Mouse (Mus musculus) neural tube, embryonic 12.5 days (tissue): ENCODE data around the gene Ctns. TPM values are rescaled to one million over a fixed set of nuclear protein-coding genes. Genes with fewer than 3 reads are reported as not detected.
A peak's percentile ranks its signal among the peaks of the same experiment; 100 is the strongest.

Source experiments
- ATAC-seq: fragments of 200-750 bp; cut with Nextera tagmentation; 2 replicates; pipeline ENCODE4 v1.8.0; 2017; ENCODE audit warnings: low read depth, mild to moderate bottlenecking, moderate TSS enrichment, moderate library complexity; ENCODE audit not compliant: low FRiP score
- H3K27ac ChIP-seq: fragments of 300-500 bp; sonication (generic); 2 replicates; pipeline ENCODE4 v1.5.1; 2016
- H3K27me3 ChIP-seq: fragments of 300-500 bp; sonication (generic); replicated peaks from 2 replicates; pipeline ENCODE4 v1.6.1; 2016; ENCODE audit warnings: mild to moderate bottlenecking
- H3K36me3 ChIP-seq: fragments of 300-500 bp; sonication (generic); 2 replicates; pipeline ENCODE4 v1.6.1; 2016; ENCODE audit warnings: mild to moderate bottlenecking
- H3K4me1 ChIP-seq: fragments of 300-500 bp; sonication (generic); 2 replicates; pipeline ENCODE4 v1.6.1; 2016
- H3K4me2 ChIP-seq: fragments of 300-500 bp; sonication (generic); replicated peaks from 2 replicates; pipeline ENCODE4 v1.6.1; 2016; ENCODE audit warnings: mild to moderate bottlenecking
- H3K4me3 ChIP-seq: fragments of 300-500 bp; sonication (generic); 2 replicates; pipeline ENCODE4 v1.5.1; 2016
- H3K9ac ChIP-seq: fragments of 300-500 bp; sonication (generic); 2 replicates; pipeline ENCODE4 v1.6.1; 2016; ENCODE audit warnings: mild to moderate bottlenecking
- H3K9me3 ChIP-seq: fragments of 300-500 bp; sonication (generic); 2 replicates; pipeline ENCODE4 v1.6.1; 2016; ENCODE audit warnings: mild to moderate bottlenecking
- WGBS: fragments of 180-500 bp; shearing (Covaris S2); methylation state at CpG from one replicate; pipeline ENCODE4 v1.1.7; 2016; 5-methylcytosine and 5-hydroxymethylcytosine counted together
- polyA plus RNA-seq: library from polyadenylated mRNA; unstranded; fragments of >200 nt; fragmentation: Nextera tagmentation; extraction: Ambion mirVana; gene quantifications from 2 replicates; pipeline ENCODE4 v1.2.1, GENCODE M21; 2016

Gene Ctns
- polyA plus RNA-seq, 1 experiment from 2014 or later, result 26.1 TPM

DNA sequence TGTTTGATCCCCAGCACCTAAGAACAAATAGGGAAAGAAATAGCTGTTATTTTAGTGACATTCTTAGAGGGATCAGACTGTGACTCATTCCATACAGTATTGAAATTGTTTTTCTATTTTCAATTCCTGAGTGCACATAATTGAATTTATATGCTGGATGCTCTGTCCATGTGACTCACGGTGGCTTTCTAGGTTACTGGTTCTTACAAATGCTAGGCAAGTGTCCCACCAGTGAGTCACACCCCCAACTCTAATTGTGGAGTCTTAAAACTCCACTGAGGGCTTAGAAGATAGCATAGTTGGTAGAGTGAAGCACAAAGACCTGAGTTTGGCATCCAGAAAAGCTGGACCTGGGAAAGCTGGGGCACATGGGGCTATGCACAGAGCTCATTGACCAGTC is 21.8 kb upstream of the Ctns start:
- WGBS, result 89% methylated on average over 1 of the region's 1 CpGs
- Histone ChIP-seq H3K9ac (no peak overlapping the region), H3K27me3 (no peaks in the 10 kb centered on the region), H3K9me3 (no peaks in the 10 kb centered on the region), H3K4me2 (no peak overlapping the region), H3K4me1 (no peaks in the 10 kb centered on the region), H3K36me3 (no peaks in the 10 kb centered on the region), H3K4me3 (no peak overlapping the region), H3K27ac (no peak overlapping the region)
- ATAC-seq, result no peak

DNA sequence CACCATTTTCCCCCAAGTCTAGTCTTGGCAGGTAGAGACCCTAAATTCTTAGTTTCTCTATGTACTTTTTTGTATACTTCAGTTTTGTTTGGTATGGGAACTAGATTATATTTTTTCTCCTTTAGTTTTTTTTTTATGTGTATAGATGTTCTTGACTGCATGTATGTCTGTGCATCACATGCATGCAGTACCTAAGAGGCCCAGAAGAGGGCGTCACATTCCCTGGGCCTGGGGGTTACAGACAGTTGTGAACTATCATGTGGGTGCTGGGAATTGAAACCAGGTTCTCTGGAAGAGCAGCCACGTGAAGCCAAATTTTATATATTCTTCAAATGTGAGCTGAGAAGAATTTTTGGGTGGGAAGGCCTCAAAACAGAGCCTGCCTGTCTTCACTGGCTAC is 20.8 kb upstream of the Ctns start:
- no peaks in the 10 kb centered on the region for H3K36me3 ChIP-seq

GRCm38 (mm10) chr11:73213956-73214355 is 15.1 kb upstream of the Ctns start:
- Histone ChIP-seq H3K4me3 (no peak overlapping the region), H3K9ac (no peak overlapping the region), H3K27me3 (no peaks in the 10 kb centered on the region), H3K4me2 (no peak overlapping the region), H3K36me3 (no peaks in the 10 kb centered on the region), H3K9me3 (no peaks in the 10 kb centered on the region), H3K27ac (no peak overlapping the region), H3K4me1 (no peaks in the 10 kb centered on the region)
- ATAC-seq, result no peak
- WGBS, result 82% methylated on average over 3 of the region's 3 CpGs

More for the DNA sequence above, 20.8 kb upstream of the Ctns start:
- 51% methylated on average over 2 of the region's 2 CpGs for WGBS
- no peaks in the 10 kb centered on the region for H3K27me3 ChIP-seq
- no peak overlapping the region for H3K9ac ChIP-seq
- no peak for ATAC-seq
- no peak overlapping the region for H3K27ac ChIP-seq
- no peak overlapping the region for H3K4me3 ChIP-seq
- no peaks in the 10 kb centered on the region for H3K9me3 ChIP-seq
- H3K4me2 ChIP-seq, result no peak overlapping the region
- no peaks in the 10 kb centered on the region for H3K4me1 ChIP-seq

- Histone ChIP-seq H3K27ac (no peak overlapping the region), H3K27me3 (no peaks in the 10 kb centered on the region), H3K4me1 (no peaks in the 10 kb centered on the region), H3K36me3 (no peaks in the 10 kb centered on the region), H3K4me3 (no peak overlapping the region), H3K4me2 (no peak overlapping the region), H3K9me3 (no peaks in the 10 kb centered on the region), H3K9ac (no peak overlapping the region)
- ATAC-seq, result no peak
- WGBS, result 71% methylated on average over 2 of the region's 2 CpGs
Observed at GRCm38 (mm10) chr11:73207621-73208020, 8.8 kb upstream of the Ctns start.

DNA sequence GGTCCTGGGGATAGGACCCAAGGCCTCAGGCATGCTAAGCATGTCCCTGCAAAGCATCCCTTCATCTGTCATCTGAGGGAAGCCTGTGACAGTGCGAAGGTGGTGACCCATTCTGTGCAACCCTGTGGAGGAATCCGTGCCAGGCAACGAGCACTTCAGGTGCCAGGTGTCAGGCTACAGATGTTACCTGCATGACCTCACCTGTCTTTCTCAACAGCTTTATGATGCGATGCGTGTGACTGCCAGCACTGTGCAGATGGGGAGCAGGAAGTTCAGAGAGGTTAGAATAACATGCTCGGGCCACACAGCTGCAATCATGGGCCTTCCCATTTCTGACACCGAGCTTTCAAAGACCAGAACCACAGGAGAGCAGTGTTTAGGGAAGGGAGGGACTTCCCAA is 6.4 kb upstream of the Ctns start:
- no peaks in the 10 kb centered on the region for H3K27me3 ChIP-seq
- no peak for ATAC-seq
- 66% methylated on average over 7 of the region's 7 CpGs for WGBS
- H3K4me1 ChIP-seq, result 0 out of 2 replicates have a peak, but pooled peaks cover under 1% of the 10 kb centered on the region
- H3K4me3 ChIP-seq, result no peak overlapping the region
- no peak overlapping the region for H3K27ac ChIP-seq
- no peaks in the 10 kb centered on the region for H3K36me3 ChIP-seq
- H3K9ac ChIP-seq, result no peak overlapping the region
- H3K9me3 ChIP-seq, result no peaks in the 10 kb centered on the region
- H3K4me2 ChIP-seq, result no peak overlapping the region

- Histone ChIP-seq H3K4me2 (no peak overlapping the region), H3K27me3 (no peaks in the 10 kb centered on the region), H3K9ac (no peak overlapping the region), H3K4me1 (peaks cover 7% of the 10 kb centered on the region), H3K36me3 (no peaks in the 10 kb centered on the region), H3K9me3 (no peaks in the 10 kb centered on the region), H3K27ac (no peak overlapping the region), H3K4me3 (no peak overlapping the region)
- WGBS, result 90% methylated on average over 8 of the region's 8 CpGs
- no peak for ATAC-seq
Observed at GRCm38 (mm10) chr11:73203895-73204294, 5.1 kb upstream of the Ctns start.

DNA sequence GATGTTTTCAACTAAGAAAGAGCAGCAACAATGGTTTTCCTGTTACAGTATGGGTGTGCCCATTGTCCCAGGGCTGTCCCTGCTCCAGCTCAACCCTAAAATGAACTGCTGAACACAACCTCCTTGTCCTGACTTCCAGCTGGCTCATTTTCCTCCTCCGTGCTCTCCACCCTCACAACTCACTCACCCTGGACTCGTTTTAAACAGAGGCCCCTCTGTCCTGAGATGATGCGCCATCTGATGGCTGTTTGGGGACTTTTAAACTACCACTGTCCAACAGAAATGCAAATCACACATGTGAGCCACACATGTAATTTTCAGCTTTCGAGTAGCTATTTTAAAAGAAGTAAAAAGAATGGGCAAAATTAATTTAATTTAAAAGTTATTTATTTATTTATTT is 2.8 kb upstream of the Ctns start:
- Histone ChIP-seq H3K36me3 (no peaks in the 10 kb centered on the region), H3K4me2 (no peak overlapping the region), H3K4me3 (no peak overlapping the region), H3K9ac (no peak overlapping the region), H3K9me3 (no peaks in the 10 kb centered on the region), H3K27me3 (no peaks in the 10 kb centered on the region), H3K27ac (no peak overlapping the region), H3K4me1 (peaks cover 18% of the 10 kb centered on the region)
- 33% methylated on average over 4 of the region's 4 CpGs for WGBS
- no peak for ATAC-seq

- H3K27me3 ChIP-seq, result no peaks in the 10 kb centered on the region
- H3K36me3 ChIP-seq, result peaks cover 2% of the 10 kb centered on the region; the same call in 1 of the 2 replicates
- no peak for ATAC-seq
- no peak overlapping the region for H3K4me3 ChIP-seq
- H3K27ac ChIP-seq, result no peak overlapping the region
- H3K9me3 ChIP-seq, result no peaks in the 10 kb centered on the region
- peaks cover 18% of the 10 kb centered on the region for H3K4me1 ChIP-seq
- 71% methylated on average over 2 of the region's 2 CpGs for WGBS
- no peak overlapping the region for H3K9ac ChIP-seq
- no peak overlapping the region for H3K4me2 ChIP-seq
Observed at GRCm38 (mm10) chr11:73201021-73201420, 2.2 kb upstream of the Ctns start.

GRCm38 (mm10) chr11:73199879-73200278 is 1.0 kb upstream of the Ctns start:
- H3K9me3 ChIP-seq, result no peaks in the 10 kb centered on the region
- peaks cover 18% of the 10 kb centered on the region for H3K4me1 ChIP-seq
- H3K9ac ChIP-seq, result peak overlapping the region; percentile 70
- peak overlapping the region; percentile 93 for H3K4me2 ChIP-seq
- H3K27me3 ChIP-seq, result no peaks in the 10 kb centered on the region
- peak overlapping the region; percentile 63 for H3K4me3 ChIP-seq
- H3K27ac ChIP-seq, result no peak overlapping the region
- peaks cover 8% of the 10 kb centered on the region for H3K36me3 ChIP-seq
- ATAC-seq, result no peak; the same call in 1 of the 2 replicates
- WGBS, result 4% methylated on average over 12 of the region's 12 CpGs

DNA sequence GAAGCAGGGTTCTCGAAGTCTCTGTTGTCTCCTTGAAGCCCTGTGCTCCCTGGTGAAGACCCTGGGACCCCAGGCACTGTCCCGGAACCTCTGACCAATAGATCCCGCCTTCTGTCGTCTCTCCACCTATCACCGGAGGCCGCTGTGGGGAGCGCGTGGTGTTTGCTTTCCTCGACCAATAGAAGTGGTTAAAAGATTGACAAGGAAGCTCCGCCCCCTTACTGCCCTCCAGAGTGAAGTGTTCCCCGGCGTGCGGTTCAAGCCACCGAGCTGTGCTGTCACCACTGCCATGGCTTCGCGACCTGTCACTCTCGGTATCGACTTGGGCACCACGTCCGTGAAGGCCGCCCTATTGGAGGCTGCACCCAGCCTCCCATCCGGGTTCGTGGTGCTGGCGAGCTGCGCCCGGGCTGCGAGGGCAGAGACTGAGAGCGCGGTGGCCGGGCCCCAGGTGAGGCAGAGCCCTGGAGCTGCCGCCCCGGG is 429 bp upstream of the Ctns start, which contains the start of gene Shpk:
TSS of gene Shpk (plus strand) at position 231 of the 483 bp plus-strand sequence.
- Histone ChIP-seq H3K9me3 (no peaks in the 10 kb centered on the region), H3K4me2 (peak within 1 kb of the TSS; percentile 93), H3K4me3 (peak within 1 kb of the TSS; percentile 63), H3K27me3 (no peaks in the 10 kb centered on the region), H3K27ac (no peak within 1 kb of the TSS), H3K4me1 (peaks cover 18% of the 10 kb centered on the region), H3K9ac (peak within 1 kb of the TSS; percentile 74), H3K36me3 (peaks cover 10% of the 10 kb centered on the region)
- ATAC-seq, result peak; percentile 98
- under 1% methylated on average over 32 of the region's 32 CpGs for WGBS

DNA sequence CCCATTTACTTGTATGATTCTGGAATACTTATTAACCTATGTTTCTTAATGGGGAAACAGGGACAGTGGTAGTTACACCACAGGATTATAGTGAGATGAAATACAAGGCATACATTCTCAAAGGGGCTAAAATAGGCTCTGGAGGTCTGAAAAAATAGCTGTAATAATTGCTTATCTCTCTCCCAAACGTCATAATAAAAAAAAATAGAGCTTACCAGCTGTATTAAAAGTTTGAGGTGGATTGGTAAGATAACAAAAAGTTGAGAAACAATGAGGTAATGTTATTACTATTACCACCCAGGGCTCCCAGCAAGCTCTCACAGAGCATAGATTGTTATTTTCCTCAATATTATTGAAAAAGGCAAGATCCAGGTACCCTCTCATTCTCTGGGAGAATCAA is 652 bp downstream of the Ctns start:
- peaks cover 12% of the 10 kb centered on the region for H3K36me3 ChIP-seq
- H3K9me3 ChIP-seq, result no peaks in the 10 kb centered on the region
- no peak for ATAC-seq
- H3K4me1 ChIP-seq, result peaks cover 18% of the 10 kb centered on the region
- H3K27ac ChIP-seq, result no peak overlapping the region
- WGBS, result 6% methylated on average over 1 of the region's 1 CpGs
- no peaks in the 10 kb centered on the region for H3K27me3 ChIP-seq
- H3K4me3 ChIP-seq, result peak overlapping the region; percentile 63
- H3K4me2 ChIP-seq, result peak overlapping the region; percentile 93
- H3K9ac ChIP-seq, result peak overlapping the region; percentile 74

DNA sequence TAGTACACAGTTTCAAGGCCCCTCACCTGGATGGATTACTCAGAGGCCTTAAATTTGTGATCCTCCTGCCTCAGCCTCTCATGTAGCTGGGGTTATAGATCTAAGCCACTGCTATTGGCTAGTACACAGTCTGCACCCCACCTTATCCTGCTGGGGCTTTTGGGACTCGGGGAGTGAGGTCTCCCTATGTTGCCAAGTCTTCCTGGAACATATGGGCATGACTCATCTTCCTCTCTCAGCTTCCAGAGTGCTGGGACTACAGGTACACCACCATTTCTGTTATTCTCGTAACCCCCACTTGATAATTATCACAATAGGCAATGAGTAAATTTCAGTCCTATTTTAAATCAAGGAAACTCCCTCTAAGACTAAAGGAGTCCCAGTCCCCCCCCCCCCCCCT is 4.4 kb downstream of the Ctns start:
- Histone ChIP-seq H3K27me3 (no peaks in the 10 kb centered on the region), H3K4me2 (no peak overlapping the region), H3K9ac (no peak overlapping the region), H3K9me3 (no peaks in the 10 kb centered on the region), H3K4me3 (no peak overlapping the region), H3K36me3 (peaks cover 46% of the 10 kb centered on the region), H3K4me1 (peaks cover 12% of the 10 kb centered on the region), H3K27ac (no peak overlapping the region)
- no peak for ATAC-seq
- 81% methylated on average over 2 of the region's 2 CpGs for WGBS

- Histone ChIP-seq H3K4me3 (no peak overlapping the region), H3K4me1 (peaks cover 6% of the 10 kb centered on the region), H3K27me3 (no peaks in the 10 kb centered on the region), H3K9ac (no peak overlapping the region), H3K9me3 (no peaks in the 10 kb centered on the region), H3K36me3 (peaks cover 59% of the 10 kb centered on the region), H3K4me2 (no peak overlapping the region), H3K27ac (no peak overlapping the region)
- WGBS, result 81% methylated on average over 6 of the region's 6 CpGs
- ATAC-seq, result no peak
Observed at GRCm38 (mm10) chr11:73193047-73193446, 5.8 kb downstream of the Ctns start.
